Mouse (Mus musculus) B cell, adult (primary cell): ENCODE measurements around the gene Tex11. TPM values are rescaled to one million over a fixed set of nuclear protein-coding genes. Genes with fewer than 3 reads are reported as not detected.

Experiments used
- total RNA-seq: library from RNA; stranded (reverse); gene quantifications from 4 replicates; pipeline ENCODE4 v1.2.4, GENCODE M21; 2023; ENCODE audit not compliant: inconsistent age

Gene Tex11
- total RNA-seq = not detected in 4 replicates

GRCm38 (mm10) chrX:101059541-101059940 lies at the start of gene Tex11:
Gene Tex11 (minus strand): TSS chrX:101059667.

GRCm38 (mm10) chrX:101085920-101086319 lies 26.5 kb upstream of the Tex11 start, which contains the start of gene Slc7a3:
Gene Slc7a3 (minus strand): TSS chrX:101086020.

Other genes with a start within 250 kb of the Tex11 start
- 0.19 to 0.72 TPM (median 0.51 TPM) in 3 of 4 replicates, not detected in the other for gene Slc7a3, start 26.4 kb upstream of the Tex11 start, total RNA-seq
- 37.2 to 52.2 TPM (median 44.4 TPM) in 4 replicates for gene Snx12, start 162.9 kb upstream of the Tex11 start, total RNA-seq
- gene Foxo4, start 194.9 kb upstream of the Tex11 start, total RNA-seq = 32.6 to 38.5 TPM (median 36.8 TPM) in 4 replicates
- gene Gm614, start 204.3 kb upstream of the Tex11 start, total RNA-seq = 39.4 to 62.3 TPM (median 56.6 TPM) in 4 replicates
- gene Il2rg, start 208.6 kb upstream of the Tex11 start, total RNA-seq = 552 to 577 TPM (median 561 TPM) in 4 replicates
- not detected in 4 replicates for gene Gm20489, start 209.4 kb upstream of the Tex11 start, total RNA-seq
- 153 to 180 TPM (median 164 TPM) in 4 replicates for gene Med12, start 214.4 kb upstream of the Tex11 start, total RNA-seq
- gene Nlgn3, start 239.5 kb upstream of the Tex11 start, total RNA-seq = 0.15 to 0.80 TPM (median 0.38 TPM) in 4 replicates